Mouse (Mus musculus): ENCODE data around the gene Tmem116. TPM values are rescaled to one million over a fixed set of nuclear protein-coding genes. Genes with fewer than 3 reads are reported as not detected.

Tmem116 gene
- polyA plus RNA-seq, 1 experiment from 2014 or later = 2.0 TPM

- no peak for DNase-seq (ENCODE audit: low spot score)
These were observed 85.9 kb downstream of the Tmem116 start for GRCm38 (mm10) chr5:121537588-121537987.

- DNase-seq (ENCODE audit: low spot score) = no peak
These were observed 88.4 kb downstream of the Tmem116 start for GRCm38 (mm10) chr5:121540066-121540465.

- no peak for DNase-seq (ENCODE audit: low spot score)
These were observed 89.5 kb downstream of the Tmem116 start for GRCm38 (mm10) chr5:121541235-121541634.

- DNase-seq (ENCODE audit: low spot score) = no peak
These were observed 91.7 kb downstream of the Tmem116 start for GRCm38 (mm10) chr5:121543370-121543769.

GRCm38 (mm10) chr5:121544910-121545792, 93.5 kb downstream of the Tmem116 start, which contains the start of the genes Adam1a and Gm42878:
Gene Adam1a, minus strand, starts transcription at chr5:121545482.
Gene Gm42878, minus strand, starts transcription at chr5:121545482.
- DNase-seq (ENCODE audit: low spot score) = peak; percentile 50

GRCm38 (mm10) chr5:121545793-121546529, 94.3 kb downstream of the Tmem116 start, which contains the start of gene Mapkapk5:
Gene Mapkapk5, minus strand, starts transcription at chr5:121545905.
- DNase-seq (ENCODE audit: low spot score) = peak; percentile 96

GRCm38 (mm10) chr5:121546530-121546895, 94.8 kb downstream of the Tmem116 start:
- peak; percentile 52 for DNase-seq (ENCODE audit: low spot score)

GRCm38 (mm10) chr5:121547084-121547483, 95.4 kb downstream of the Tmem116 start:
- no peak for DNase-seq (ENCODE audit: low spot score)

- DNase-seq (ENCODE audit: low spot score) = no peak
These were observed 97.5 kb downstream of the Tmem116 start for GRCm38 (mm10) chr5:121549196-121549595.

GRCm38 (mm10) chr5:121562436-121562835, 110.7 kb downstream of the Tmem116 start:
- no peak for DNase-seq (ENCODE audit: low spot score)

GRCm38 (mm10) chr5:121564468-121564895, 112.8 kb downstream of the Tmem116 start:
- peak; percentile 95 for DNase-seq (ENCODE audit: low spot score)

- DNase-seq (ENCODE audit: low spot score) = no peak
These were observed 114.5 kb downstream of the Tmem116 start for GRCm38 (mm10) chr5:121566035-121566681.

GRCm38 (mm10) chr5:121569881-121570420, 118.3 kb downstream of the Tmem116 start:
- no peak for DNase-seq (ENCODE audit: low spot score)

- no peak for DNase-seq (ENCODE audit: low spot score)
These were observed 119.1 kb downstream of the Tmem116 start for GRCm38 (mm10) chr5:121570787-121571186.

Other genes with a start within 250 kb of the Tmem116 start
- gene Rpl6, start 247.4 kb upstream of the Tmem116 start, polyA plus RNA-seq (2015; fragmentation: Nextera tagmentation; extraction: Ambion mirVana) = 745 and 751 TPM in 2 replicates
- gene Hectd4, start 231.7 kb upstream of the Tmem116 start, polyA plus RNA-seq (2015; fragmentation: Nextera tagmentation; extraction: Ambion mirVana) = 4.3 and 4.9 TPM in 2 replicates
- 87.5 and 90.5 TPM in 2 replicates for gene Trafd1, start 66.3 kb upstream of the Tmem116 start, polyA plus RNA-seq (2015; fragmentation: Nextera tagmentation; extraction: Ambion mirVana)
- gene Naa25, start 54.0 kb upstream of the Tmem116 start, polyA plus RNA-seq (2015; fragmentation: Nextera tagmentation; extraction: Ambion mirVana) = 33.6 and 36.8 TPM in 2 replicates
- 102 and 107 TPM in 2 replicates for gene Erp29, start 613 bp downstream of the Tmem116 start, polyA plus RNA-seq (2015; fragmentation: Nextera tagmentation; extraction: Ambion mirVana)
- gene Adam1b, start 51.5 kb downstream of the Tmem116 start, polyA plus RNA-seq (2015; fragmentation: Nextera tagmentation; extraction: Ambion mirVana) = 0.05 TPM in 1 of 2 replicates, not detected in the other
- 0.64 and 0.66 TPM in 2 replicates for gene Adam1a, start 93.6 kb downstream of the Tmem116 start, polyA plus RNA-seq (2015; fragmentation: Nextera tagmentation; extraction: Ambion mirVana)
- not detected in 2 replicates for gene Gm42878, start 93.6 kb downstream of the Tmem116 start, polyA plus RNA-seq (2015; fragmentation: Nextera tagmentation; extraction: Ambion mirVana)
- 46.7 and 52.1 TPM in 2 replicates for gene Mapkapk5, start 94.0 kb downstream of the Tmem116 start, polyA plus RNA-seq (2015; fragmentation: Nextera tagmentation; extraction: Ambion mirVana)
- gene Aldh2, start 141.9 kb downstream of the Tmem116 start, polyA plus RNA-seq (2015; fragmentation: Nextera tagmentation; extraction: Ambion mirVana) = 127 and 128 TPM in 2 replicates
- gene Acad12, start 167.0 kb downstream of the Tmem116 start, polyA plus RNA-seq (2015; fragmentation: Nextera tagmentation; extraction: Ambion mirVana) = 1.3 and 1.4 TPM in 2 replicates
- 2.6 and 3.4 TPM in 2 replicates for gene Acad10, start 208.6 kb downstream of the Tmem116 start, polyA plus RNA-seq (2015; fragmentation: Nextera tagmentation; extraction: Ambion mirVana)
- gene Brap, start 208.7 kb downstream of the Tmem116 start, polyA plus RNA-seq (2015; fragmentation: Nextera tagmentation; extraction: Ambion mirVana) = 48.2 and 51.9 TPM in 2 replicates